Mouse (Mus musculus) E14TG2a.4 (cell line): ENCODE results near the gene Ptprn2.

ENCODE experiments used
- CTCF ChIP-seq: conservative IDR thresholded peaks from 2 replicates; pipeline ENCODE4 v1.5.1; 2014; ENCODE audit warnings: low read length
- NANOG ChIP-seq: IDR thresholded peaks from 2 replicates; pipeline ENCODE4 v1.6.1; 2014; ENCODE audit warnings: borderline replicate concordance, low read length, mixed read lengths
- POU5F1 ChIP-seq: IDR thresholded peaks from 2 replicates; pipeline ENCODE4 v1.6.1; 2014; ENCODE audit warnings: low read length, borderline replicate concordance

DNA sequence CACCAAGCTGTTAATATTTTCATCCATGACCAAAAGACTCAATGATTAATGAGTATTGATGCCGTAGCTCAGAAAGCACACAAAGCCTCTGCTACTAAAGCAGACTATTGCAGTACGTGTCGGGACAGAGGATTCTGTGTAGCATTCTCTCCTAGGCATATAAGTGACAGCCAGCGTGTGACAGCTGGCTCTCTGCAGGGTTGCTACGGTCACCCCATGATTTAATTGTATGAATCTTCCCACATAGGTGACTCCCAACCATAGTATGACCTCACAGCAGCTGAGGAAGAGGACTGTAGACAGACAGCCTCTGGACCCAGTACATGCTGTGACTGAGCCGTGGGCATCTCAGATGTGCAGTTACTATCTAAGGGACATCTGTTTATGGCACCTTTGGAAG is 114.5 kb downstream of the Ptprn2 start:
- TF ChIP-seq CTCF, result no peak
- TF ChIP-seq NANOG, result no peak
- TF ChIP-seq POU5F1, result no peak
